Mouse (Mus musculus) adrenal gland, adult 18-20 months (tissue): Measurements from ENCODE around the gene Psg28. TPM values are rescaled to one million over a fixed set of nuclear protein-coding genes. Genes with fewer than 3 reads are reported as not detected.
"Not testable (repeated sequence)": the region's sequence is repeated elsewhere in the genome, so short reads cannot be mapped to it uniquely, and the experiment has no call there.

Source experiments
- DNase-seq, 2 experiments: peaks; one replicate each; pipeline ENCODE4 v3.0.0; 2021 to 2022; ENCODE audit warnings: low spot score in 2 of 2
- long read RNA-seq, 2 experiments: library from polyadenylated mRNA; stranded (forward); transcript quantifications; one replicate each; pipeline ENCODE4 v2.0.0; 2021
- microRNA-seq, 2 experiments: library from miRNA; unstranded; fragments of <30 nt; microRNA quantifications; one replicate each; pipeline ENCODE4 v1.2.0; 2021; ENCODE audit warnings: borderline number of aligned reads in 2 of 2
- total RNA-seq, 2 experiments: library from RNA; stranded (reverse); gene quantifications; 1 replicate in 1 of 2; 2 replicates in 1 of 2; pipeline ENCODE4 v1.2.3; 2021

The Psg28 gene
- total RNA-seq, result not detected
- long read RNA-seq, experiment 1, result 0 reads
- long read RNA-seq, experiment 2, result 0 reads

GRCm38 (mm10) chr7:18431941-18432340 is at the start of gene Psg28:
Gene Psg28, minus strand, starts transcription at chr7:18432041.
- not testable (repeated sequence) for DNase-seq

DNA sequence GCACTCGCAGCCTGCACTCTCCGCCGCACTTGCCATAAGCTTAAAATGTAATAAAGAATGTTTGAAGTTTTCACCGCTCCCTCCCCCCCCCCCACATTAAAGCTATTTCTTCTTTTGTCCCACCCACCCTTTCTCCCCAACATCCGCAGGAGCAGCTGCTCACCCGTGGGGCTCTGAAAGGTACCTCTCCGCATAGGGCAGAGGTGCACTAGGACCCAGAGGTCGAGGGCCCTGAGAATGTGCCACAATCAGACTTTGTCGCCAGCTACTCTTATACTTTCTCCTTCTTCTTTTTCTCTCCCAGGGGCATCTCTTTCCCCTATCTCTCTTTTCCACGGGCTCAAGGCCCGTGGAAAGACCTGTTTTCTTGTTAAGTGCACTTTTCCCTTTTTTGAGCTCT is 28.4 kb downstream of the Psg28 start:
- DNase-seq, result no peak

- DNase-seq, result no peak
Observed at GRCm38 (mm10) chr7:18402527-18403237, 29.2 kb downstream of the Psg28 start.

DNA sequence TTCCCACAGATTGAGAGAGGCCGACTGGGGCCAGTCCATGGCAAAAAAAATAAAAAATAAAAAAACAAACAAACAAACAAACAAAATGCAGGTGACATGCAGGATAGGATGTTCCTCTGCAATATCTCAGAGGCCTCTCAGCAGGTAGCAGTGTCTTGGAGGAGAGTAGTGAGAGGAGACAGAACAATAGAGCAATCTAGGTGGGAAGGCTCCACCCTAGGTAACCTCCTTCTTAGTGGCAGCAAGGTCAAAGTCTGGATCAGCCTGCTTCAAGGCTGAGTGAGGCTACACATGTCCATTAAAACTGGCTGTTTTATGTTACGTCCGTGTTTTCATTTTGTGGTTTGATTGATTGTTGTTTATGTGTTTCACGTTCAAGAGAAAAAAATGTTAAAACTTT is 40.4 kb downstream of the Psg28 start:
- not testable (repeated sequence) for DNase-seq

DNA sequence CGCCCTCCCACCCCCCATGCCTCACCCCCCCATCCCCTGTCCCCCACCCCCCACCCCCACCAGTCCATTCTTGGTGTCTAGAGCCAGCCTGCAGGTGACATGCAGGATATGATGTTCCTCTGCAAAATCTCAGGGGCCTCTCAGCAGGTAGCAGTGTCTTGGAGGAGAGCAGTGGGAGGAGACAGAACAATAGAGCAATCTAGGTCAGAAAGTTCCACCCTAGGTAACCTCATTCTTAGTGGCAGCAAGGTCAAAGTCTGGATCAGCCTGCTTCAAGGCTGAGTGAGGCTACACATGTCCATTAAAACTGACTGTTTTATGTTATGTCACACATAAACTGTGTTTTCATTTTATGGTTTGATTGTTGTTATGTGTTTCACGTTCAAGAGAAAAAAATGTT is 53.5 kb downstream of the Psg28 start:
- DNase-seq, result no peak

Small RNA genes within 50 kb of the gene (microRNA-seq; reads per million reads assigned to microRNA genes)
- gene Gm24715, result 0 reads per million in 2 experiments

Other genes with a start within 250 kb of the Psg28 start
- not detected for gene Mill1, start 186.7 kb downstream of the Psg28 start, total RNA-seq
- gene Psg18, start 77.0 kb downstream of the Psg28 start, total RNA-seq, result not detected
- not detected for gene Psg26, start 52.1 kb upstream of the Psg28 start, total RNA-seq
- not detected for gene Psg25, start 100.2 kb upstream of the Psg28 start, total RNA-seq
- gene Psg27, start 135.3 kb upstream of the Psg28 start, total RNA-seq, result not detected
- not detected for gene Psg23, start 184.5 kb upstream of the Psg28 start, total RNA-seq
- gene Psg21, start 224.7 kb upstream of the Psg28 start, total RNA-seq, result not detected